Mouse (Mus musculus) hindbrain, embryonic 11.5 days (tissue): Measurements from ENCODE around the gene Git1. TPM values are rescaled to one million over a fixed set of nuclear protein-coding genes. Genes with fewer than 3 reads are reported as not detected.

Experiments used
- ATAC-seq: fragments of 200-750 bp; cut with Nextera tagmentation; 2 replicates; pipeline ENCODE4 v1.8.0; 2017; ENCODE audit warnings: mild to moderate bottlenecking, moderate TSS enrichment, moderate library complexity; ENCODE audit not compliant: low FRiP score
- DNase-seq: peaks from one replicate; pipeline ENCODE4 v3.0.0-alpha.2; 2015; ENCODE audit warnings: low spot score
- H3K27ac ChIP-seq: fragments of 300-500 bp; sonication (generic); 2 replicates; pipeline ENCODE4 v1.5.1; 2014; ENCODE audit warnings: mild to moderate bottlenecking, low read depth, low read length
- H3K27me3 ChIP-seq: fragments of 300-500 bp; sonication (generic); 2 replicates; pipeline ENCODE4 v1.6.1; 2014; ENCODE audit warnings: mild to moderate bottlenecking, low read length, moderate library complexity, mixed read lengths; ENCODE audit not compliant: control insufficient read depth, insufficient read depth
- H3K36me3 ChIP-seq: fragments of 300-500 bp; sonication (generic); 2 replicates; pipeline ENCODE4 v1.6.1; 2014; ENCODE audit warnings: mild to moderate bottlenecking, low read length, moderate library complexity, mixed read lengths; ENCODE audit not compliant: control insufficient read depth, insufficient read depth
- H3K4me1 ChIP-seq: fragments of 300-500 bp; sonication (generic); replicated peaks from 2 replicates; pipeline ENCODE4 v1.6.1; 2014; ENCODE audit warnings: low read length, mixed read lengths; ENCODE audit not compliant: control insufficient read depth, insufficient read depth
- H3K4me2 ChIP-seq: fragments of 300-500 bp; sonication (generic); replicated peaks from 2 replicates; pipeline ENCODE4 v1.6.1; 2014; ENCODE audit warnings: mild to moderate bottlenecking, low read depth, low read length
- H3K4me3 ChIP-seq: fragments of 300-500 bp; sonication (generic); 2 replicates; pipeline ENCODE4 v1.5.1; 2014; ENCODE audit warnings: low read depth, low read length
- H3K9ac ChIP-seq: fragments of 300-500 bp; sonication (generic); 2 replicates; pipeline ENCODE4 v1.6.1; 2014; ENCODE audit warnings: low read depth, low read length
- H3K9me3 ChIP-seq: fragments of 300-500 bp; sonication (generic); 2 replicates; pipeline ENCODE4 v1.6.1; 2016; ENCODE audit warnings: low read length; ENCODE audit not compliant: control insufficient read depth
- WGBS: fragments of 180-500 bp; shearing (Covaris S2); extraction: QIAGEN DNeasy Blood & Tissue Kit; methylation state at CpG from one replicate; pipeline ENCODE4 v1.1.7; 2014; 5-methylcytosine and 5-hydroxymethylcytosine counted together
- polyA plus RNA-seq: library from polyadenylated mRNA; unstranded; fragments of >200 nt; fragmentation: Nextera tagmentation; extraction: Ambion mirVana; gene quantifications from 2 replicates; pipeline ENCODE4 v1.2.1, GENCODE M21; 2014

The Git1 gene
- polyA plus RNA-seq, 1 experiment from 2014 or later, result 18.6 TPM

- WGBS, result 36% methylated on average over 4 of the region's 4 CpGs
- Histone ChIP-seq H3K36me3 (no peaks in the 10 kb centered on the region), H3K4me2 (peak overlapping the region; percentile 84), H3K9me3 (no peaks in the 10 kb centered on the region), H3K27ac (peak overlapping the region; percentile 88; the same call in 1 of the 2 replicates), H3K4me3 (peak overlapping the region; percentile 74), H3K9ac (peak overlapping the region; percentile 93), H3K4me1 (peaks cover 21% of the 10 kb centered on the region), H3K27me3 (no peaks in the 10 kb centered on the region)
- no peak for DNase-seq
- no peak for ATAC-seq
Observed at GRCm38 (mm10) chr11:77494344-77494676, 948 bp downstream of the Git1 start.

GRCm38 (mm10) chr11:77494782-77495181 is 1.4 kb downstream of the Git1 start:
- no peak for ATAC-seq
- Histone ChIP-seq H3K9me3 (no peaks in the 10 kb centered on the region), H3K4me1 (peaks cover 21% of the 10 kb centered on the region), H3K36me3 (no peaks in the 10 kb centered on the region), H3K9ac (peak overlapping the region; percentile 93), H3K4me2 (peak overlapping the region; percentile 84), H3K27me3 (no peaks in the 10 kb centered on the region), H3K27ac (no peak overlapping the region), H3K4me3 (peak overlapping the region; percentile 74; the same call in 1 of the 2 replicates)
- WGBS, result 74% methylated on average over 6 of the region's 6 CpGs
- no peak for DNase-seq

- H3K9ac ChIP-seq, result no peak overlapping the region
- H3K9me3 ChIP-seq, result no peaks in the 10 kb centered on the region
- H3K27ac ChIP-seq, result no peak overlapping the region
- H3K36me3 ChIP-seq, result no peaks in the 10 kb centered on the region
- no peak overlapping the region for H3K4me2 ChIP-seq
- H3K4me3 ChIP-seq, result no peak overlapping the region
- H3K27me3 ChIP-seq, result no peaks in the 10 kb centered on the region
- peaks cover 17% of the 10 kb centered on the region for H3K4me1 ChIP-seq
- DNase-seq, result no peak
- no peak for ATAC-seq
Observed at GRCm38 (mm10) chr11:77495507-77495906, 2.1 kb downstream of the Git1 start.

- Histone ChIP-seq H3K4me3 (no peak overlapping the region), H3K27me3 (no peaks in the 10 kb centered on the region), H3K9ac (no peak overlapping the region), H3K4me1 (peaks cover 10% of the 10 kb centered on the region), H3K9me3 (no peaks in the 10 kb centered on the region), H3K36me3 (no peaks in the 10 kb centered on the region), H3K27ac (peak overlapping the region; percentile 42; the same call in 1 of the 2 replicates), H3K4me2 (peak overlapping the region; percentile 8; the same call in 1 of the 2 replicates)
- no peak for ATAC-seq
- 4% methylated on average over 6 of the region's 6 CpGs for WGBS
- peak; percentile 84 for DNase-seq
Observed at GRCm38 (mm10) chr11:77497341-77497756, 4.0 kb downstream of the Git1 start.

GRCm38 (mm10) chr11:77497851-77498250 is 4.5 kb downstream of the Git1 start:
- H3K27me3 ChIP-seq, result no peaks in the 10 kb centered on the region
- H3K4me2 ChIP-seq, result no peak overlapping the region
- H3K9me3 ChIP-seq, result no peaks in the 10 kb centered on the region
- 20% methylated on average over 4 of the region's 4 CpGs for WGBS
- no peak overlapping the region for H3K4me3 ChIP-seq
- H3K36me3 ChIP-seq, result no peaks in the 10 kb centered on the region
- H3K27ac ChIP-seq, result no peak overlapping the region
- H3K4me1 ChIP-seq, result peaks cover 10% of the 10 kb centered on the region
- ATAC-seq, result no peak
- no peak overlapping the region for H3K9ac ChIP-seq
- DNase-seq, result no peak

GRCm38 (mm10) chr11:77498261-77499139 is 5.1 kb downstream of the Git1 start:
- Histone ChIP-seq H3K36me3 (0 out of 2 replicates have a peak, but pooled peaks cover 2% of the 10 kb centered on the region), H3K4me3 (no peak overlapping the region), H3K27me3 (no peaks in the 10 kb centered on the region), H3K4me1 (peaks cover 10% of the 10 kb centered on the region), H3K9me3 (no peaks in the 10 kb centered on the region), H3K9ac (no peak overlapping the region), H3K27ac (no peak overlapping the region), H3K4me2 (no peak overlapping the region)
- WGBS, result 71% methylated on average over 12 of the region's 12 CpGs
- ATAC-seq (no peak), DNase-seq (no peak)

GRCm38 (mm10) chr11:77499354-77499753 is 6.0 kb downstream of the Git1 start:
- Histone ChIP-seq H3K4me1 (peaks cover 10% of the 10 kb centered on the region), H3K9ac (no peak overlapping the region), H3K27me3 (no peaks in the 10 kb centered on the region), H3K4me2 (no peak overlapping the region), H3K27ac (no peak overlapping the region), H3K9me3 (no peaks in the 10 kb centered on the region), H3K36me3 (peaks cover 4% of the 10 kb centered on the region; the same call in 1 of the 2 replicates), H3K4me3 (no peak overlapping the region)
- no peak for DNase-seq
- WGBS, result 89% methylated on average over 7 of the region's 7 CpGs
- ATAC-seq, result no peak

GRCm38 (mm10) chr11:77500361-77501325 is 7.3 kb downstream of the Git1 start:
- WGBS, result 85% methylated on average over 17 of the region's 17 CpGs
- ATAC-seq (no peak), DNase-seq (no peak)
- no peak overlapping the region for H3K4me3 ChIP-seq
- peaks cover 5% of the 10 kb centered on the region for H3K4me1 ChIP-seq
- H3K36me3 ChIP-seq, result peaks cover 15% of the 10 kb centered on the region; the same call in 1 of the 2 replicates
- no peaks in the 10 kb centered on the region for H3K9me3 ChIP-seq
- no peak overlapping the region for H3K4me2 ChIP-seq
- H3K9ac ChIP-seq, result no peak overlapping the region
- no peak overlapping the region for H3K27ac ChIP-seq
- H3K27me3 ChIP-seq, result no peaks in the 10 kb centered on the region
